Mouse (Mus musculus) heart, postnatal 0 days (tissue): ENCODE measurements around the gene Kcnc3. TPM values are rescaled to one million over a fixed set of nuclear protein-coding genes. Genes with fewer than 3 reads are reported as not detected.

Experiments used
- ATAC-seq: fragments of 200-750 bp; cut with Nextera tagmentation; 2 replicates; pipeline ENCODE4 v1.8.0; 2017; ENCODE audit warnings: low read depth, moderate number of reproducible peaks, moderate library complexity; ENCODE audit not compliant: insufficient read depth
- DNase-seq: peaks from one replicate; pipeline ENCODE4 v3.0.0-alpha.2; 2016; ENCODE audit warnings: low spot score
- H3K27ac ChIP-seq: fragments of 300-500 bp; sonication (generic); 2 replicates; pipeline ENCODE4 v1.5.1; 2014; ENCODE audit warnings: low read depth, mild to moderate bottlenecking
- H3K27me3 ChIP-seq: fragments of 300-500 bp; sonication (generic); 2 replicates; pipeline ENCODE4 v1.6.1; 2014; ENCODE audit warnings: low read length, mixed read lengths; ENCODE audit not compliant: control insufficient read depth, insufficient read depth
- H3K36me3 ChIP-seq: fragments of 300-500 bp; sonication (generic); replicated peaks from 2 replicates; pipeline ENCODE4 v1.6.1; 2014; ENCODE audit warnings: low read length, mixed read lengths; ENCODE audit not compliant: control insufficient read depth, insufficient read depth
- H3K4me1 ChIP-seq: fragments of 300-500 bp; sonication (generic); 2 replicates; pipeline ENCODE4 v1.6.1; 2014; ENCODE audit warnings: antibody characterized with exemption; ENCODE audit not compliant: control insufficient read depth, insufficient read depth
- H3K4me2 ChIP-seq: fragments of 300-500 bp; sonication (generic); 2 replicates; pipeline ENCODE4 v1.6.1; 2014; ENCODE audit warnings: low read depth, mild to moderate bottlenecking, low read length, moderate library complexity
- H3K4me3 ChIP-seq: fragments of 300-500 bp; sonication (generic); 2 replicates; pipeline ENCODE4 v1.5.1; 2014; ENCODE audit warnings: low read depth, low read length
- H3K9ac ChIP-seq: fragments of 300-500 bp; sonication (generic); replicated peaks from 2 replicates; pipeline ENCODE4 v1.6.1; 2014; ENCODE audit warnings: low read depth, low read length, mixed read lengths
- H3K9me3 ChIP-seq: fragments of 300-500 bp; sonication (generic); replicated peaks from 2 replicates; pipeline ENCODE4 v1.6.1; 2016; ENCODE audit warnings: low read length; ENCODE audit not compliant: control insufficient read depth
- CTCF ChIP-seq: IDR thresholded peaks from 2 replicates; pipeline ENCODE4 v1.5.1; 2016; ENCODE audit warnings: antibody characterized with exemption, control low read depth, low read depth
- EP300 ChIP-seq: IDR thresholded peaks from 2 replicates; pipeline ENCODE4 v1.6.1; 2016; ENCODE audit warnings: antibody characterized with exemption, low read depth
- WGBS: fragments of 180-500 bp; shearing (Covaris S2); extraction: QIAGEN DNeasy Blood & Tissue Kit; methylation state at CpG from one replicate; pipeline ENCODE4 v1.1.7; 2014; 5-methylcytosine and 5-hydroxymethylcytosine counted together
- polyA plus RNA-seq: library from polyadenylated mRNA; unstranded; fragments of >200 nt; fragmentation: Nextera tagmentation; extraction: Ambion mirVana; gene quantifications from 2 replicates; pipeline ENCODE4 v1.2.1, GENCODE M21; 2015
- total RNA-seq: library from RNA; depleted of rRNA; stranded (reverse); fragments of >200 nt; gene quantifications from 2 replicates; pipeline ENCODE4 v1.2.3, GENCODE M21; 2014; ENCODE audit warnings: low replicate concordance

Kcnc3 gene
- total and polyA plus RNA-seq, 2 experiments from 2014 or later: not detected

DNA sequence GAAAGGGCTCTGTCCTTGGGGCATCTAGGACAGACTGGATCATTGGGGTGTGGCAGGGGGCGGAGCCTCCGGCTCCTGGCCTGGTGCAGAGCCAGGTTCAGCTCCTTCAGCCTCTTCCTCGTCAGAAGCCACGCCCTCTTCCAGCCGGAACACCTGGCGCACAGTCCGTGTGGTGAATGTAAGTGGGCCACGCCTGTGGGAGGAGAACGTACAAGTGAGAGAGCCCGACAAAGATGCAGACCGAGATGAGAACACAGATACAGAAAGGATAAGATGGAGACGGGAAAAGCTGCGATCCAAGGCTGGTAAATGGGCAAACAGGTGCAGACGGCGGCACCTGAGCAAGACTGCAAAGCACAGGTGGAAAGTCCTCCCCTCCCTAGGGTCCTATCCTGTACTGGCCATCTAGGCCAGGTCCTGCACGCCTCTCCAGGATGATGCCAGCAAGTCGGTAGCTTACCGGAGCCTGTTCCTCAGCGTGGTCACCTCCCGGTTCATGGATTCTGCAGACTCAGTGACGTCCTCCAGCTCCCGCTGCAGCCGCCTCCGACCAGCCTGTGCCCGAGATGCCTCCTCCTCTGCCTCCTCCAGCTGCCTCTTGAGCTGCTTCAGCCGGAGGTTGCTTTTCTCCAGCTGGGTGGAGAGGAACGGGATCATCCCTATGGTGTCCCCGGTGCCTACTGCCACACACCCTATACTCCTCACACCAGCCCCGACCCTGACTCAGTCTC, 15.9 kb downstream of the Kcnc3 start:
- Histone ChIP-seq H3K4me3 (no peak overlapping the region), H3K9ac (no peak overlapping the region), H3K27ac (no peak overlapping the region), H3K4me1 (no peaks in the 10 kb centered on the region), H3K36me3 (no peaks in the 10 kb centered on the region), H3K4me2 (no peak overlapping the region), H3K27me3 (peaks cover 59% of the 10 kb centered on the region), H3K9me3 (no peaks in the 10 kb centered on the region)
- 8% methylated on average over 29 of the region's 29 CpGs for WGBS
- no peak for TF ChIP-seq EP300
- no peak for TF ChIP-seq CTCF
- ATAC-seq (peak; percentile 29; the same call in 1 of the 2 replicates), DNase-seq (no peak)

DNA sequence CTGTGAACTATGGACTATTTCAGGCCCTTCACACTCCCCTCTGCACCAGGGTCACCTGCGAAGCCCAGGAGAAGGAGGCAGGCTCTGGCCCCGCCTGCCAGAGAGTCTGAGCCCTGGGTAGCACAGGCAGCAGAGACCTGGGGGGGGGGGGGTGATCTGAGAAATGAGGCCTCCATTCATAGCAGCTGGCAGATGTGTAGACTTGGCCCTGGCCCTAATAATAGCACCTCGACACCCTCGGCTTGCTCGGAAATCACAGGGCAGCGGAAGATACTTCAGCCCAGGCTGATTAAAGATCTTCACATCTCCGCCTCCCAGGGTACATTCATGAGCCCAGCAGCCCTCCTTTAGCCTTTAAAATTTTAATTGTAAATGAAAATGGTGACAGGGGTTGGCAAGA, 21.7 kb downstream of the Kcnc3 start:
- TF ChIP-seq EP300 (no peak), CTCF (no peak)
- no peak overlapping the region for H3K9ac ChIP-seq
- 43% methylated on average over 7 of the region's 7 CpGs for WGBS
- no peaks in the 10 kb centered on the region for H3K4me1 ChIP-seq
- no peaks in the 10 kb centered on the region for H3K36me3 ChIP-seq
- H3K27me3 ChIP-seq: peaks cover 26% of the 10 kb centered on the region; the same call in 1 of the 2 replicates
- no peaks in the 10 kb centered on the region for H3K9me3 ChIP-seq
- no peak overlapping the region for H3K4me2 ChIP-seq
- DNase-seq (no peak), ATAC-seq (no peak)
- H3K27ac ChIP-seq: no peak overlapping the region
- no peak overlapping the region for H3K4me3 ChIP-seq

DNA sequence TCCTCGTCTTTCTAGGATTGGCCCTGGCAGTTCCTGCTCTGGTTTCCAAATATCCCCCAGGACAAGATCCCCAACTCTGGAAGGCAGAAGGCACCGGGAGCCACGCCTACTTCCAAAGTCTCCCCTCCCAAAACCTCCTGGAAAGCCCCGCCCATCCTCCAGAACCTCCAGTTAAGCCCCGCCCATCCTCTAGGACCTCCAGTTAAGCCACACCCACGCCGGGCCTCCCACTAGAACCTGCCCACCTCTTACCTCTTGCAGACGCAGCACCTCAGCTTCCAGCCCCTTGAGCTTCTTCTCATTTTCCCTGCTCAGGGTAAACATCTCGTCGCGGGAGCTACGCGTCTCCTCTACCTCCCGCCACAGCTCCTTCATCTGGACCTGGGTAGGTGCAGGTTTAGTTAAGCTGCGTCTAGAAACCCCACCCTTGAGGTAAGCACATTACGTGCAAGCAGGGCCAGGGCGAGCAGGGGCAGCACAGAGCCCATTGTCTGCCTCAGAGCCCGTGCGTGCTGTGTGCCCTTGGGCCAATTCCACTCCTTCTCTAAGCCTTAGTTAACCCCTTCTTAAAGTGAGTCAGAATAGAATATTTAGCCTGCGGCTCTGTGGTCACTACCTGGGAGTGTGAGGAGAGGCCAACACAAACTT, 23.7 kb downstream of the Kcnc3 start:
- TF ChIP-seq CTCF: no peak
- TF ChIP-seq EP300: no peak
- ATAC-seq (no peak), DNase-seq (no peak)
- Histone ChIP-seq H3K27me3 (peaks cover 25% of the 10 kb centered on the region; the same call in 1 of the 2 replicates), H3K4me3 (no peak overlapping the region), H3K27ac (no peak overlapping the region), H3K4me2 (no peak overlapping the region), H3K4me1 (no peaks in the 10 kb centered on the region), H3K36me3 (no peaks in the 10 kb centered on the region), H3K9me3 (no peaks in the 10 kb centered on the region), H3K9ac (no peak overlapping the region)
- WGBS: 9% methylated on average over 20 of the region's 20 CpGs

DNA sequence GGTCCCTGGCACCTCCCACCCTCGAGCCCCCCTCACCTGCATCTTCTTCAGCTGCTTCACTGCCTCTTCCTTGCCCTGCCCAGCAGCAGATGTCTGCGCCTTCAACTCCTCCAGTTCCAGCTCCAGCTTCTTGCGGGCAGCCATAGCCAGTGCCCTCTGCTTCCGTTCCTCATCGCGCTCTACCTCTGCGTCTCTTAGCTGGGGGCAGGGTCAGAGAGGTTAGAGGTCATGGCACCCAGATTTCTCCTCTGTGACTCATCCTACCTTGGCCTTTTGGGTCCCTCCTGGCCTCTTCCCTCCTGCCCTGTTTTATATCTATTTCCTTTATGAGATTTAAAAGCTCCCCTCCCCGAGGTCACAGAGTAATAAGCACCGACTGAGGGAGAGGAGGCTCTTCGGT, 24.8 kb downstream of the Kcnc3 start:
- no peaks in the 10 kb centered on the region for H3K36me3 ChIP-seq
- WGBS: 12% methylated on average over 10 of the region's 10 CpGs
- TF ChIP-seq CTCF: no peak
- no peak for TF ChIP-seq EP300
- H3K27me3 ChIP-seq: peaks cover 25% of the 10 kb centered on the region; the same call in 1 of the 2 replicates
- H3K4me3 ChIP-seq: no peak overlapping the region
- no peaks in the 10 kb centered on the region for H3K9me3 ChIP-seq
- DNase-seq (no peak), ATAC-seq (no peak)
- H3K27ac ChIP-seq: no peak overlapping the region
- H3K4me1 ChIP-seq: no peaks in the 10 kb centered on the region
- no peak overlapping the region for H3K4me2 ChIP-seq
- H3K9ac ChIP-seq: no peak overlapping the region

DNA sequence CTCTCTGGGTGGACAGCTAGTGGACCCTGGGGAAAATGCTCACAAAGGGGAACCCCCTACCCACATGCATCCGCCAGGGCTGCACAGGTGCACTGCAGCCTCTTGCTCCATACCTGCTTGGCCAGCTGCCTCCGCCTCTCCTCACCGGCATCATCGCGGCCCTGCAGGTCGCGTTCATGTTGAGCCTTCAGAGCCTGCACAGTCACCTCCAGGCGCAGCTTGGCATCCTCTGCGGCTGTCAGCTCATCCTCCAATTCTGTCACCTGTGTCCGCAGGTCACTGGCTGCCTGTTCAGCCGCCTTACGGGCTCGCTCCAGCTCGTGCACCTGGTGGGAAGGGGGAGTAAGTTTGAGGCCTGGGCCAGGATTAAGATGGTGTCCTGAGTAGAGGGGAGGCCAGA, 25.5 kb downstream of the Kcnc3 start:
- H3K4me1 ChIP-seq: no peaks in the 10 kb centered on the region

More for the DNA sequence above, 25.5 kb downstream of the Kcnc3 start:
- WGBS: 61% methylated on average over 14 of the region's 14 CpGs
- Histone ChIP-seq H3K4me3 (no peak overlapping the region), H3K27ac (no peak overlapping the region), H3K4me2 (no peak overlapping the region), H3K9me3 (no peaks in the 10 kb centered on the region), H3K36me3 (no peaks in the 10 kb centered on the region), H3K27me3 (peaks cover 25% of the 10 kb centered on the region; the same call in 1 of the 2 replicates), H3K9ac (no peak overlapping the region)
- TF ChIP-seq EP300: no peak
- DNase-seq (no peak), ATAC-seq (no peak)
